Mouse (Mus musculus): ENCODE measurements around the gene Gpx2. TPM values are rescaled to one million over a fixed set of nuclear protein-coding genes. Genes with fewer than 3 reads are reported as not detected.

Gene Gpx2
- total RNA-seq (2021): not detected

- intact Hi-C loops (cut with DNase I): no loop called here
- DNase-seq: no peak
Measured at GRCm38 (mm10) chr12:76795350-76795749, at the start of gene Gpx2. Gpx2 (minus strand) TSS chr12:76795554.

GRCm38 (mm10) chr12:76844346-76845061 lies 49.1 kb upstream of the Gpx2 start:
- no peak for DNase-seq
- intact Hi-C loops (cut with DNase I): no loop called here

DNA sequence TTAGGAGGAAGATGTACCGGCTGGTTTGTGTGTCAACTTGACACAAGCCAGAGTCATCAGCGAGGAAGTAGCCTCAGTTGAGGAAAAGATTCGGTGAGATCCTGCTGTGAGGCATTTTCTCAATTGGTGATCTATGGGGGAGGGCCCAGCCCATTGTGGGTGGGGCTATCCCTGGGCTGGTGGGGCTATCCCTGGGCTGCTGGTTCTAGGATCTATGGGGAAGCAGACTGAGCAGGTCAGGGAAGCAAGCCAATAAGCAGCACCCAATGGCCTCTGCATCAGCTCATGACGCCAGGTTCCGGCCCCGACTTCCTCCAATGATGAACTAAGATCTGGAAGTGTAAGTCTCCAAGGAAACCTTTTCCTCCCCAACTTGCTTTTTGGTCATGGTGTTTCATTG lies 44.7 kb upstream of the Gpx2 start:
- no peak for DNase-seq
- intact Hi-C loops (cut with DNase I): no loop called here

- intact Hi-C loops (cut with DNase I): loop anchor here (2.0 to 10.0 kb wide), 5 partner anchors 122 to 828 kb away; partner anchors contain the start of gene Fut8
- no peak for DNase-seq
Measured at GRCm38 (mm10) chr12:76839298-76839697, 43.9 kb upstream of the Gpx2 start.

DNA sequence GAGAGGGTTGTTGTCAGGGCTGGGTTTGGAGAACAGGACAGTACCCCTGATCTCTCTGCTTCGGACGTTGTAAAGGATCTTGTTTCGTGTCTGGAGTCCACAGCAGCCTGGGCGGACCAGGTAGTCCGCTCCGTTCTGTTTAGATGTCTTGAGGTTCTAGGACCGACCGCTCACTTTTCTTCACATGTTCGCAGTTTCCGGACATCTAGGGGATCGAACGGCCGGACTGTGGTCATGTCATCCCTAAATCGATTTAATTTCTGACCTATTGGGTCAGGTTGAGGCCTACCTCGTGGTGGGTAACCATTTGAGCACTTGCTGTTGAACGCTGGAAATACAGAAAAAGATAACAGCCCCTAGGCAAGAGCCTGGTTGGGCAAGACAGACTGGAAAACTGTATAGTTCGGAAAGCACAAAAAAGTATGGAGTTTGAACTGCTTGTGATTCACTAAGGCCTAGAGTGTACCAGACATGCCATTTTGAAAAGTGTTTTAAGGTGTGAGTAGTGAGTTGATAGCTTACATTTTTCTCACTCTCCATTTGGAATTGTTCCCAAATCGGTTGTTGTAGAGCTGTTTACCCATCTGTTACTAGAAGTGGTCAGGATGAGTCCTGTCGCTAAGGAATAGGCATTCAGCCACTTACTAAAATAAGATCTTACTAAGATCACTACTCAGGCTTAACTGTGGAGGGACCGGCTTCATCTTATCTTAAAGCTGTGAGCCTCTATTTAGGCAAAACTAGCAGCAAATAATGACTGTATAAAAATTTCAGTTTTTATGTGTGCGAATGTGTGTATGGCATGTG lies 42.7 kb upstream of the Gpx2 start:
- intact Hi-C loops (cut with DNase I): loop anchor here (2.0 to 10.0 kb wide), 6 partner anchors 41 to 829 kb away; partner anchors contain the start of gene Fut8

GRCm38 (mm10) chr12:76837101-76837843 lies 41.9 kb upstream of the Gpx2 start:
- intact Hi-C loops (cut with DNase I): loop anchor here (2.0 to 10.0 kb wide), 5 partner anchors 42 to 830 kb away; partner anchors contain the start of gene Fut8

More for the DNA sequence above, 42.7 kb upstream of the Gpx2 start:
- DNase-seq: no peak

DNA sequence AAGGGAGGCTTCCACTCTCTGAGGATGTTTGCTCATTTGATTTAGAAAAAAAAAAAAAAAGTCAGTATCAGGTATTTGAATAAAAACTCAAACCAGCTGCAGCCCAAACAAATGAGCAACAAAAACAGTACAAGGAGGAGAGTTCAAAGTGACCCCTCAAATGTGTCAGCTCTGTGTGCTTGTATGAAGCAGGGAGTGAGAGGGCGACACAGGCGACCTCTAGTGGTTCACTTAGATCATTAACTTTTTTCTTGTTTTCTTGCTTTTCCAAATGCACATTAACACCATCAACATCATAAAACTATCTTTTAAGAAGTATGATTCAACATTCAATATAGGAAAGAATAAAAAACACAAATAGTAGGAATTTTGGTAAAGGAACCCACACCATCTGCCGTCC lies 37.4 kb upstream of the Gpx2 start:
- DNase-seq: no peak
- intact Hi-C loops (cut with DNase I): loop anchor here (10.0 kb wide), 1 partner anchor 732 kb away; no protein-coding TSS in a partner anchor

More at GRCm38 (mm10) chr12:76837101-76837843, 41.9 kb upstream of the Gpx2 start:
- DNase-seq: peak; percentile 96 to 98

DNA sequence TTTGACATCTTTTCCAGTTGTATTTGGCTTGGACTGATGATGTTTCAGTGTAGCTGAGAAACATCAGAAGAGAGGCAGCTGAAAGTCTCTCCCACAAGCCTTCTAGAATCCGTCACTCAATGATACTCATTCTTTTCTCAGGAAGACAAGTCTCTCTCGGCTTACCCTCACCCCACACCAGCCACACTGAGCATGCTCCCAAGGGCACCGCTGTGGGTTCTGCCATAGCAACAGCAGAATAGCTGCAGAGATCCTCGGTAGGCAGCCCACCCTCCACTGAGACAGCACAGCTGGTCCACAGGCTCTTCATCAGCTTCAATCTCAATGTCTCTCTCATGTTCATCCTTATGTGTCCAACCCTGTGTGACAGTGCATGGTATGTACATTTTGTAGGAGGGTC lies 29.9 kb upstream of the Gpx2 start:
- intact Hi-C loops (cut with DNase I): no loop called here
- DNase-seq: no peak

DNA sequence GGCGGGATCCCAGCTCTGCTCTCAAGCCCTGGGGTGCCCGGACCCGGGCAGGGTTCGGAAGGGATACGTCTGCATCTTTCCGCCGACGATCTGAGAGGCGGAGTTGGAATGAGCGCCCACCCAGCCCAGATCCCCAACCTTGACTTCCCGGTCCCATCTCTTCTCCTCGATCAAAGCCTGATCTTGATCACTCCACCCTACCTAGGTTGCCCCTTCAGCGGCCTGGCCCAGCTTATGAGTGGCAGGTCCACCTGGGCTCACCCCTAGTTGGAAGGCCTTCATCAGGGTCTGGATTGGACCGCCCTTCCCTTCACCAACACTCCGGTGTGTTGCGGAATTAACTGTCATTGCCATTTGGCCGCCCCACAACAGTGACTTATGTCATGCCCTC lies 27.3 kb upstream of the Gpx2 start, which contains the start of gene Rab15:
Rab15 (minus strand) TSS at position 258 of the 391 bp plus-strand sequence.
- DNase-seq: no peak
- intact Hi-C loops (cut with DNase I): no loop called here

- intact Hi-C loops (cut with DNase I): no loop called here
- peak; percentile 17 to 28 for DNase-seq
Measured at GRCm38 (mm10) chr12:76822002-76822650, 26.8 kb upstream of the Gpx2 start.

DNA sequence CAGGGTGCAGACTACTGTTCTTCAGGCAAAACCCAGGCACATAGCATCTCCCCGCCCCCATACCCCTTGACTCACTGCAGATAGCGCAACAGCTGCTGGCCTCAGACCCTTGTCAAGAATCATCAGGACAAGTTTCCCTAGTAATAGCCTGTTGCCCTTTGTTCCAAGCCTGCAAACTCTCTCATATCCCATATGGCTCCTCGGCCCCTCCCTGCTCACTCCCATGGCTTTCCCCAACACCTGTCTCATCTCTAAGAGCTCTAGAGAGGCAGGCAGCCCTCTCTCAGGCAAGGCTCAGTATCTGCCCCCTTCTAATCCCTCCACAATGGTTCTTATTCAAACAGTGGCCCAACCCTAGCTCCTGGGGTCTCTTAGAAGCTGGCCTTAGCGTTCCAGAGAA lies 25.3 kb upstream of the Gpx2 start:
- DNase-seq: no peak
- intact Hi-C loops (cut with DNase I): no loop called here

DNA sequence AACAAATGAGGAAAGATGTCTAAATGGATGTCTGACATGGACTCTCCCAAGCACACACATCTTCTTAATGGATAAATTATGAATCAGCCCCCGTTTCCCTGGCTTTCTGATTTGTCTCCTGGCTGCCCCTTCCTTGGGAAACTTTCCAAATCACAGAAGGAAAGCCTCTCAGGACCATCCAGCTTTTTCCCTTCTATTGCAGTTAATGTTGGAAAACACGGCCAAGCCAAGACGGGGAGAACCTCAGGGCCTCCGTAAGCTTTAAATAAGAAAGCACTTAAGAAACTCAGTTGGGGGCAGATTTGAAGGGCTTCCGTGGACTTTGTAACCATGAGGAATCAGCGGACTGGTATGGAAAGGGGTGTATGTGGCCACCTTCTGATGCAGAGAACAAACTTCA lies 24.5 kb upstream of the Gpx2 start:
- intact Hi-C loops (cut with DNase I): no loop called here
- DNase-seq: no peak

- no peak for DNase-seq
- intact Hi-C loops (cut with DNase I): no loop called here
Measured at GRCm38 (mm10) chr12:76818908-76819307, 23.6 kb upstream of the Gpx2 start.

DNA sequence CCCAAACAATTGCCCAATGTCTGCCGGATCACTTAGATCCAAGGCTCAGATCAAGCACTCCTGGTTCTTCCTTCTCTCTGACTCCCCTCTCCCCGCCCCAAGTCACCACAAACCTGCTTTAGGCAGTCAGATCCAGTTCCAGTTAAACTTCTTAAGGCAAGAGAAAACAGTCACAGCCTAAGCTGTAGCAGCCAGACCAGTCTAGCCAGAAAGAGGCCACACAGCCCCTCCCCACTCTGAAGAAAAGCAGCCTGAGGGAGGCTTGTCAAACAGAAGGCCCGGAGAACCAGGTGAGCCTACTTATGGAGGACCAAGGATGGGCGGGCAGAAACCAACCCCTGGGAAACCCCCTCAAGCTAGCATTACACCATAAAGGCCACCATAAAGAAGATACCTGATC lies 22.8 kb upstream of the Gpx2 start:
- intact Hi-C loops (cut with DNase I): no loop called here
- DNase-seq: no peak

- intact Hi-C loops (cut with DNase I): no loop called here
- DNase-seq: no peak
Measured at GRCm38 (mm10) chr12:76817176-76817575, 21.8 kb upstream of the Gpx2 start.

- intact Hi-C loops (cut with DNase I): no loop called here
- DNase-seq: no peak
Measured at GRCm38 (mm10) chr12:76816720-76817119, 21.4 kb upstream of the Gpx2 start.

DNA sequence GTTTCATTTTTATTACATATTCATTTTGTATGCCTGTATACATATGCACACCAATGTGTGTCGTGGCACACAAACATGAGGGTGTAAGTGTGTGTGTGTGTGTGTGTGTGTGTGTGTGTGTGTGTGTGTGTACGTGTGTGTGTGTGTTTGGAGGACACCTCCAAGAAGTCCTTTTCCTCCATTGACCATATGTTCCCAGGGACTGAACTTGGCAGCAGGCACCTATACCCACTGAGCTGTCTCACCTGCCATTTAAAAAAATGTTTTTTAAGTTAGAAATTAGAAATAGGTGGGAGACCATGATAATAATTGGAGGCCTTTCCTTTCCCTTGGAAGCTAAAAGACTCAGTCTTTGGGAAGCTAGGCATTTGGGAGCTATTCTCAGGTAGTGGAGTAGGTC lies 18.8 kb upstream of the Gpx2 start:
- no peak for DNase-seq
- intact Hi-C loops (cut with DNase I): no loop called here

DNA sequence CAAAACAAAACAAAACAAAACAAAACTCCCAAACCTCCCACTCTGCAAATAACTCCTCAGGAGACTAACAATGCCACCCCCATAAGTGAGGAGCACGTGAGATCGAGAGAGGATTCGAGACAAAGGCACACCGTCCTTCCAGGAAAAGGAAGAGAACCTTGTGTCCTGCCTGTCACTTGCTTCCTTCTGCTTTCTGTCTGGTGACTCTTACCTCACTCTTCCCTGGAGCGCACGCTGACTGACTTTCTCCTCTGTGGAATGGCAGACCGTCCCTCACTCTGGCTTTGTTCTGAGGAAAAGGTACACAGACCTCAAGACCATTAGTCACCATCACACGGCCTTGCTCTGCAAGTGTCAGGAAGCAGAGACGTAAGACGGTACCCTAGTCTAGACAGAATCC lies 18.2 kb upstream of the Gpx2 start:
- intact Hi-C loops (cut with DNase I): no loop called here
- DNase-seq: no peak

- intact Hi-C loops (cut with DNase I): no loop called here
- DNase-seq: no peak
Measured at GRCm38 (mm10) chr12:76811006-76811405, 15.7 kb upstream of the Gpx2 start.

DNA sequence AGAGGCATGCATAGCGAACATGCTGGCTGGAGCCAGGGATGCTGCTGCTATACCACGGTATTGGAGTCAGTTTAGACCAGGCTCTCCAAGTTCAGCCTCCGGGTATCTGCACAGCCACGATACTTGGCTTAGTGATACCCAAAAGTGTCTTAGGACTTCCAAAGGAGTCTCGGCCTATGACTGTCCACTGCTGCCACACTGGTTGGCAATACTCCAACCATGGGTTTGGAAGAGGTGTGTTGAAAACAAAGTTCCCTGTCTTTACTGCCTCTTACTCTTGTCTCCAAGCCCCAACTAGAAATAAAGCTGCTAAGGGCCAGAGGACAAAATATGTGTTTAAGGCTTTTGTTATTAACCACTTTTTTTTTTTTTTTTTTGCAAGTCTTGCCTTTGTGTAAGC lies 15.1 kb upstream of the Gpx2 start:
- DNase-seq: no peak
- intact Hi-C loops (cut with DNase I): no loop called here
